Comparison of ENCODE assay signal across 12 mouse cellular contexts in the genomic region with DNA sequence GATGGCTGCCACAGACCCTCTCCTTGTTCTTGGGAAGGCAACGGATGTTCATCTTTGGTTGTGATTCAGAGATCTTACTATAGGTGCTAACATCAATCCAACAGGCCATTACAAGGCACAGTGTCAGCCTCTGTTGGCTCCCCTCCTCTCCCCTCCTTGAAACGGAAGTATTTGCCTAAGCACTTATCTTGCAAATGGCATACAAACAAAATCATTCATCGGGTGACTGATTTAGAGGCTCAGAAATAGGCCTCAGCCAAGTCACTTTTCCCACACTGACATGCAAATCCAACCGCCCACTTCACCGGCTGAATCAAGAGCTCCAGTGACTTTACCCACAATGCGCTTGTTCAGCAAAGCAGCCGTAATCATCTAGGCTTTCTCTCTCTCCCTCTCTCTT. TPM values are rescaled to one million over a fixed set of nuclear protein-coding genes. Genes with fewer than 3 reads are reported as not detected.
DNase-seq lines count a peak whose midpoint lies in the region; TF ChIP-seq lines count a peak whose summit lies in the region.
"Had no signal": no experiment of that assay in that cellular context is flagged by ENCODE, and none has a peak within 500 bp of the region (broad histone marks: within the 10 kb centered on the region; RNA-seq: fewer than 3 reads in every experiment).

No protein-coding gene starts in this region.

- DNase-seq in layer of hippocampus, adult 2 months (ENCODE audit: low spot score in 2 of 2) = peak; percentile 55 to 76
- no peak for DNase-seq in layer of hippocampus, adult 11-12 months (ENCODE audit: low spot score)
- peak; percentile 79 for DNase-seq in R1 (ENCODE audit: low read depth, low spot score)
- DNase-seq in left cerebral cortex, adult 2 months (ENCODE audit: extremely low spot score in 1 of 2, low spot score in 2 of 2) = peak; percentile 58 to 68
- peak; percentile 71 for DNase-seq in right cerebral cortex, postnatal 25 days
- DNase-seq in MN1 (ENCODE audit: low spot score) = no peak
- no peak for DNase-seq in thymus, postnatal 10 days (ENCODE audit: low spot score in 2 of 2)
- no peak for DNase-seq in embryo, embryonic 11 days
- DNase-seq: cerebellum, adult 2 months; heart, postnatal 36 days had no signal

- peak overlapping the region; percentile 78 for H3K27ac ChIP-seq in layer of hippocampus, adult 2 months
- H3K27ac ChIP-seq in left cerebral cortex, adult 2 months = peak overlapping the region; percentile 68
- H3K27ac ChIP-seq: neural tube, embryonic 13.5 days had no signal

- H3K4me3 ChIP-seq in layer of hippocampus, adult 2 months = no peak overlapping the region
- no peak overlapping the region for H3K4me3 ChIP-seq in left cerebral cortex, adult 2 months
- H3K4me3 ChIP-seq: neural tube, embryonic 13.5 days had no signal

- no peak for TF ChIP-seq CTCF in layer of hippocampus, adult 2 months (conservative IDR thresholded peaks at IDR 0.05)
- no peak for TF ChIP-seq CTCF in left cerebral cortex, adult 2 months (IDR thresholded peaks at IDR 0.05)

- intact Hi-C loops in left cerebral cortex, adult 2 months (cut with DNase I) = no loop called here

RNA-seq across cellular contexts. Expression of a gene that starts 16.7 kb away (rescaled TPM):
- 10 to 100 TPM; 11.0 to 13.7 TPM for total RNA-seq in layer of hippocampus, adult 2 months (2021)
- total RNA-seq in left cerebral cortex, adult 2 months (2021) = 10 to 100 TPM in 1 of 2 experiments, 1 to 10 TPM in 1; 9.2 to 17.1 TPM
- total RNA-seq: megakaryocyte, adult 5-6 weeks had no signal

RNA-seq across cellular contexts. Expression of a gene that starts 28.9 kb away (rescaled TPM):
- total RNA-seq in layer of hippocampus, adult 2 months (2021) = 100 to 1,000 TPM; 205 to 212 TPM
- total RNA-seq in left cerebral cortex, adult 2 months (2021) = 100 to 1,000 TPM; 165 to 172 TPM

Comparison
In these comparisons a context has a peak if more than half of its experiments do, and no peak if none do; other contexts are left out.
1. DNase-seq: peak in layer of hippocampus, adult 2 months (2 of 2), R1 (single experiment), left cerebral cortex, adult 2 months (2 of 2) and right cerebral cortex, postnatal 25 days (single experiment); none in layer of hippocampus, adult 11-12 months (single experiment), MN1 (single experiment), thymus, postnatal 10 days (0 of 2) and embryo, embryonic 11 days (single experiment).